In genomic region chr19:60617007-60617406, GRCm38 (mm10) we compare ENCODE assay signal across 20 mouse cellular contexts. TPM values are rescaled to one million over a fixed set of nuclear protein-coding genes. Genes with fewer than 3 reads are reported as not detected.
DNase-seq lines count a peak whose midpoint lies in the region; ATAC-seq and TF ChIP-seq lines count a peak whose summit lies in the region.
"Had no signal": no experiment of that assay in that cellular context is flagged by ENCODE, and none has a peak within 500 bp of the region (broad histone marks: within the 10 kb centered on the region; RNA-seq: fewer than 3 reads in every experiment).

No protein-coding gene starts in this region.

- peaks cover 0 to 3% of the 10 kb centered on the region in 2 experiments; a peak in 1 of 4 replicates for H3K4me1 ChIP-seq in MEL (ENCODE audit: control insufficient read depth in 1 of 2, insufficient read depth in 2 of 2, low read length in 2 of 2)
- H3K4me1 ChIP-seq: embryonic facial prominence, embryonic 12.5 days had no signal

- no peak for TF ChIP-seq CTCF in MEL (IDR thresholded peaks at IDR 0.05 in 2 of 3, conservative IDR thresholded peaks at IDR 0.05 in 1 of 3; ENCODE audit: control insufficient read depth in 1 of 3, insufficient read depth in 1 of 3, low read depth in 2 of 3, low read length in 3 of 3, poor library complexity in 1 of 3, severe bottlenecking in 1 of 3)
- TF ChIP-seq CTCF in layer of hippocampus, adult 2 months (conservative IDR thresholded peaks at IDR 0.05): no peak

- peaks cover 0 to 2% of the 10 kb centered on the region in 2 experiments; a peak in 1 of 4 replicates for H3K36me3 ChIP-seq in MEL (ENCODE audit: control insufficient read depth in 1 of 2, insufficient read depth in 2 of 2, low read length in 2 of 2)
- H3K36me3 ChIP-seq: embryonic facial prominence, embryonic 12.5 days; G1E had no signal

- TF ChIP-seq RAD21 in MEL (IDR thresholded peaks at IDR 0.05; ENCODE audit: low read depth, low read length): no peak

- H3K27me3 ChIP-seq in MEL (ENCODE audit: control insufficient read depth in 1 of 2, insufficient read depth in 2 of 2, low read length in 2 of 2): no peaks in the 10 kb centered on the region
- H3K27me3 ChIP-seq: embryonic facial prominence, embryonic 12.5 days; Patski had no signal

- no peak overlapping the region for H3K27ac ChIP-seq in MEL (ENCODE audit: control insufficient read depth, low read depth, low read length)
- no peak overlapping the region for H3K27ac ChIP-seq in layer of hippocampus, adult 2 months
- H3K27ac ChIP-seq: embryonic facial prominence, embryonic 12.5 days; hindbrain, embryonic 14.5 days had no signal

- no peaks in the 10 kb centered on the region for H3K79me2 ChIP-seq in MEL (ENCODE audit: control insufficient read depth, insufficient read depth, low read length, poor library complexity)

- ATAC-seq in common myeloid progenitor, adult 5-6 weeks (replicated peaks; ENCODE audit: low read depth, poor library complexity, severe bottlenecking): peak; percentile 60
- peak; percentile 58 for ATAC-seq in megakaryocyte progenitor cell, adult 5-6 weeks (replicated peaks; ENCODE audit: poor library complexity)
- ATAC-seq: forebrain, embryonic 16.5 days; inflammation-experienced regulatory T-cells, adult 6 months; intestine, postnatal 0 days; Patski had no signal

- peak; percentile 66 for DNase-seq in 3134 (ENCODE audit: extremely low read depth, insufficient read length, low spot score)
- peak; percentile 65 for DNase-seq in MEL (ENCODE audit: low read depth, low spot score)
- no peak for DNase-seq in cerebellum, postnatal 36 days
- no peak for DNase-seq in testis, postnatal 14 days (ENCODE audit: low spot score)
- no peak for DNase-seq in layer of hippocampus, adult 11-12 months (ENCODE audit: low spot score)
- no peak for DNase-seq in layer of hippocampus, adult 2 months (ENCODE audit: low spot score in 2 of 2)
- DNase-seq: adrenal gland, adult 8-10 months; adrenal gland, postnatal 36 days; cerebellum, adult 2 months; gastrocnemius, postnatal 14 days; heart, postnatal 14 days had no signal

- H3K9ac ChIP-seq in MEL (ENCODE audit: control insufficient read depth, low read depth, low read length, poor library complexity, severe bottlenecking): no peak overlapping the region
- H3K9ac ChIP-seq: embryonic facial prominence, embryonic 12.5 days; hindbrain, embryonic 14.5 days had no signal

- no peak for TF ChIP-seq POLR2A in MEL (IDR thresholded peaks at IDR 0.05; ENCODE audit: control insufficient read depth in 1 of 2, insufficient read depth in 1 of 2, low read depth in 1 of 2, low read length in 2 of 2, poor library complexity in 1 of 2)

- no peak overlapping the region for H3K4me3 ChIP-seq in MEL (ENCODE audit: control insufficient read depth in 1 of 2, insufficient read depth in 1 of 2, low read depth in 2 of 2, low read length in 2 of 2)
- no peak overlapping the region for H3K4me3 ChIP-seq in layer of hippocampus, adult 2 months
- H3K4me3 ChIP-seq: embryonic facial prominence, embryonic 12.5 days had no signal

- no peak for TF ChIP-seq EP300 in MEL (IDR thresholded peaks at IDR 0.05; ENCODE audit: low read depth in 1 of 2, low read length in 2 of 2)

- H3K9me3 ChIP-seq in MEL (replicated peaks; ENCODE audit: insufficient read depth, low read length): no peaks in the 10 kb centered on the region
- H3K9me3 ChIP-seq: embryonic facial prominence, embryonic 12.5 days; G1E had no signal

TF ChIP-seq in MEL, 35 proteins besides CTCF, POLR2A, EP300 and RAD21:
- TF ChIP-seq GABPA (IDR thresholded peaks at IDR 0.05; ENCODE audit: low read depth, low read length) (no peak), MYC (IDR thresholded peaks at IDR 0.05; ENCODE audit: low read depth, low read length) (no peak), JUND (IDR thresholded peaks at IDR 0.05; ENCODE audit: low read depth, low read length) (peak; percentile 66; the same call in 1 of the 2 replicates), USF2 (IDR thresholded peaks at IDR 0.05; ENCODE audit: borderline replicate concordance in 1 of 2, insufficient read depth in 1 of 2, low read depth in 1 of 2, low read length in 2 of 2) (no peak), BHLHE40 (IDR thresholded peaks at IDR 0.05; ENCODE audit: borderline replicate concordance, low read depth, low read length) (no peak), MYB (IDR thresholded peaks at IDR 0.05; ENCODE audit: low read depth, low read length) (no peak), MXI1 (IDR thresholded peaks at IDR 0.05; ENCODE audit: low read depth, low read length) (no peak)

RNA-seq across cellular contexts. Expression of gene Cacul1, which starts 36.2 kb away (rescaled TPM):
- total RNA-seq in MEL (2012; rRNA removed): 48.6 and 52.3 TPM in 2 replicates
- 100 to 1,000 TPM in 1 of 2 experiments, 10 to 100 TPM in 1; 53.5 to 113 TPM for polyA plus RNA-seq in MEL (2012; ENCODE audit: insufficient read depth in 1 of 2, insufficient read length in 2 of 2, low read depth in 1 of 2, low replicate concordance in 2 of 2, missing spikeins in 1 of 2)
- total RNA-seq in common myeloid progenitor, adult 5-6 weeks (2017): 37.3 and 42.7 TPM in 2 replicates
- 31.2 and 33.4 TPM in 2 replicates for total RNA-seq in megakaryocyte progenitor cell, adult 5-6 weeks (2015)
- total RNA-seq in megakaryocyte progenitor cell, adult 5-6 weeks (2017): 30.1 and 39.1 TPM in 2 replicates
- 10 to 100 TPM; 48.9 to 51.9 TPM for total RNA-seq in layer of hippocampus, adult 2 months (2021)

Comparison
In these comparisons a context has a peak if more than half of its experiments do, and no peak if none do; other contexts are left out.
1. DNase-seq: peak in 3134 (single experiment) and MEL (single experiment); none in cerebellum, postnatal 36 days (0 of 2), testis, postnatal 14 days (single experiment), layer of hippocampus, adult 11-12 months (single experiment) and layer of hippocampus, adult 2 months (0 of 2).